Mouse (Mus musculus) kidney, postnatal 0 days (tissue): Measurements from ENCODE around the gene Clmp. TPM values are rescaled to one million over a fixed set of nuclear protein-coding genes. Genes with fewer than 3 reads are reported as not detected.

Experiments used
- ATAC-seq: fragments of 200-750 bp; cut with Nextera tagmentation; replicated peaks from 2 replicates; pipeline ENCODE4 v1.8.0; 2017; ENCODE audit warnings: low read depth, moderate number of reproducible peaks, moderate TSS enrichment, moderate library complexity; ENCODE audit not compliant: low FRiP score
- DNase-seq: peaks from one replicate; pipeline ENCODE4 v3.0.0-alpha.2; 2016; ENCODE audit warnings: low spot score
- H3K27ac ChIP-seq: fragments of 300-500 bp; sonication (generic); 2 replicates; pipeline ENCODE4 v1.5.1; 2014; ENCODE audit warnings: mild to moderate bottlenecking
- H3K27me3 ChIP-seq: fragments of 300-500 bp; sonication (generic); 2 replicates; pipeline ENCODE4 v1.6.1; 2014; ENCODE audit warnings: low read length, mixed read lengths; ENCODE audit not compliant: insufficient read depth
- H3K36me3 ChIP-seq: fragments of 300-500 bp; sonication (generic); 2 replicates; pipeline ENCODE4 v1.6.1; 2014; ENCODE audit warnings: low read length, mixed read lengths; ENCODE audit not compliant: insufficient read depth
- H3K4me1 ChIP-seq: fragments of 300-500 bp; sonication (generic); replicated peaks from 2 replicates; pipeline ENCODE4 v1.6.1; 2014; ENCODE audit warnings: antibody characterized with exemption, low read length, mixed read lengths; ENCODE audit not compliant: insufficient read depth
- H3K4me2 ChIP-seq: fragments of 300-500 bp; sonication (generic); 2 replicates; pipeline ENCODE4 v1.6.1; 2014; ENCODE audit warnings: mild to moderate bottlenecking, low read length, moderate library complexity, mixed read lengths
- H3K4me3 ChIP-seq: fragments of 300-500 bp; sonication (generic); replicated peaks from 2 replicates; pipeline ENCODE4 v1.5.1; 2014; ENCODE audit warnings: low read depth, low read length
- H3K9ac ChIP-seq: fragments of 300-500 bp; sonication (generic); 2 replicates; pipeline ENCODE4 v1.6.1; 2014; ENCODE audit warnings: low read depth, low read length
- H3K9me3 ChIP-seq: fragments of 300-500 bp; sonication (generic); replicated peaks from 2 replicates; pipeline ENCODE4 v1.6.1; 2016; ENCODE audit warnings: low read length, inconsistent platforms, mixed read lengths
- CTCF ChIP-seq: IDR thresholded peaks from 2 replicates; pipeline ENCODE4 v1.5.1; 2016; ENCODE audit warnings: antibody characterized with exemption, low read depth, mild to moderate bottlenecking, moderate library complexity
- WGBS: fragments of 180-500 bp; shearing (Covaris S2); extraction: QIAGEN DNeasy Blood & Tissue Kit; methylation state at CpG from one replicate; pipeline ENCODE4 v1.1.7; 2014; 5-methylcytosine and 5-hydroxymethylcytosine counted together
- polyA plus RNA-seq: library from polyadenylated mRNA; unstranded; fragments of >200 nt; fragmentation: Nextera tagmentation; extraction: Ambion mirVana; gene quantifications from 2 replicates; pipeline ENCODE4 v1.2.1, GENCODE M21; 2015

Gene Clmp
- polyA plus RNA-seq, 1 experiment from 2014 or later, result 23.6 TPM

DNA sequence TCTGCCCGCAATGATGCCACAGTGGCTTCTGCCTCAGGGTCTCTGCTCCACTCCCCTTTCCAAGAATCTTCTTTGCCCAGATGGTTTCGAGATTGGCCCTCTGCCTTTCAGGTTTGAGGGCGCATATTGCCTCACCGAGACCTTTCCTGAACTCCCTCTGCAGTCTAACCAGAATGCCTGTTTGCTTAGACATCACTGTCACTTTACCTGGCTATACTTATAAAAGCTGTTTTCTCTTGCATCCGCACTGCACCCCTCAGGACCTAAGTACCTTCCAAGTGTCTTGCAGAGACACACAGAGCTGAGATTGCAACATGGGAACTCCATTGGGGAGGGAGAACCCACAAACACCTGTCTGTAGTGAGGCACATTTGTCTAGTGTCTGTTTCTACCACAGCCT is 14.5 kb downstream of the Clmp start:
- H3K4me2 ChIP-seq, result no peak overlapping the region
- no peak for TF ChIP-seq CTCF
- DNase-seq, result no peak
- H3K27ac ChIP-seq, result no peak overlapping the region
- H3K27me3 ChIP-seq, result no peaks in the 10 kb centered on the region
- H3K9ac ChIP-seq, result no peak overlapping the region
- no peaks in the 10 kb centered on the region for H3K36me3 ChIP-seq
- H3K4me1 ChIP-seq, result no peaks in the 10 kb centered on the region
- no peak for ATAC-seq
- no peaks in the 10 kb centered on the region for H3K9me3 ChIP-seq
- H3K4me3 ChIP-seq, result no peak overlapping the region
- WGBS, result 94% methylated on average over 5 of the region's 5 CpGs

DNA sequence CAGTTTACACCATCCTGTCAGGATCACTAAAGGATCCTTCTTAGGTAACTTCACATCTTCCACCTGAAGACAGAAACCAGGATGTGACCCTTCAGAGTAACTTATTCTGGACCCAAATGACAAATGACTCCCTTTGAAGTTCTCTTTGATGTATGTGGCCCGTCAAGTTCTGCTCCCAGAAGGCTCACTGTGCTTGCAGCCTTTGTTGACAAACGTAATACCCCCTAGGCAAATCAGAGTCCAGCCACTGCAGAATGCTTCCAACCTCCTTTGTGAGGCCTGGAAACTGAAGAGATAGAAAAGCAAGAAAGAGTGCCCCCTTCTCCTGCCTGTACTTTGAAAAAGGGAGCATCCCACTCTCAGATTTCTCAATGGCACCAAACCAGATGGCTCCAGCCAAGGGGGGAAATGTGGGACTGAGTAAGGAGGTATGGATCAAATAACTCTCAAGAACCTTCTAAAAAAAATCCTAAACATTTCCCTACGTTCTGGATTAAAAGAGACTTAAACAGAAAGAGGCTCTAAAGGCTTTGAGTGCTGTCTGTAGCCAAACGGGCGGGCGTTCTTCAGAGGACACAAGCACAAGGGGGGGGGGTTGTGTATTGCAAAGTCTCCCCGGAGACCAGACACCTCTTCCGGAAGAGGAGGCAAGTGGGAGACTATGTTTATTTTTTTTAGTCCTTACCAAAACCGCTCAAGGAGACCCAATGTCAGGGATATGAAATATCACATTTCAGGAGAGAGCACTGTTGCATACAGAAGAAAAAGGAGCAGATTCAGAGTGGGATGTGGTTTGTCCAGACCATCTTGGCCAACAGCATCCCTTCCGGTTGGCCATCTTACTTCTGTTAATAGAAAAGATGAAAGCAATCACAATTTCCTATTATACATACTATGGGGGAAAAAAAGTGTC is 18.9 kb downstream of the Clmp start:
- 15% methylated on average over 10 of the region's 10 CpGs for WGBS
- ATAC-seq, result no peak; the same call in 1 of the 2 replicates
- no peak overlapping the region for H3K9ac ChIP-seq

DNA sequence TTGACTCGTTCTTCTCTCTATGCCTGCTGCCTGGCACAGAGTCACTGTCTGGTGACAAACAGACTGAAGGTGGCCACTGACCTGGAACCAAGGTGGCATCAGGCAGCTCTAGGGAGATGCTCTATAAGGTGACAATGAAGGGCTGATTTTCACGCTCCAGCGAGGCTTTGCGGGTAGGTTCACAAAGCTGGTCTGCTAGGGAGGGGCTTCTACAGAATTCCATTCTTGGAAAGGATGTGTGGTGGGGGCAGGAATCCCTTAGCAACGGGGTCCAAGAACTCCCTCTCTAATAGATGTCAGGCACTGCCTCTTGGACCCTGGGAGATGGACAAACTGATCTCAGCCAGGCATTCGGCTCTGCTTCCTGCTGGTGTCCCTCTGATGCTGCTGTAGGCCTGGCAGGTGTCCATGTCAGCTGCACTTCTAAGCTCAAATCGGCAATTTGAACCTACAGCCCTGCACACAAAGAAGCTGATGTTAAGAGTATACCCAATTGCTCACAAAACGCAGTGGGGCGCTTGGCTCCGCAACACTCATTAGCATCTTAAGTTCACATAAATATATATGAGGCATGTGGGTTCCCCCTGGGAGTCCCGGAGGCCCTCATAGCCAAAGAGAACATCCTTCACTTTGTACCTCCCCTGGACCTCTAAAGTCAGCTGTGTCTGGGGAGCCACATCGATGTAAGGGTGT is 22.8 kb downstream of the Clmp start:
- DNase-seq, result peak; percentile 53
- TF ChIP-seq CTCF, result no peak
- Histone ChIP-seq H3K36me3 (no peaks in the 10 kb centered on the region), H3K4me2 (no peak overlapping the region), H3K27me3 (no peaks in the 10 kb centered on the region), H3K4me3 (no peak overlapping the region), H3K4me1 (peaks cover 10% of the 10 kb centered on the region), H3K9me3 (no peaks in the 10 kb centered on the region), H3K9ac (no peak overlapping the region), H3K27ac (peak overlapping the region; percentile 36; the same call in 1 of the 2 replicates)
- ATAC-seq, result peak; percentile 57; the same call in 1 of the 2 replicates
- 33% methylated on average over 12 of the region's 12 CpGs for WGBS

More for the DNA sequence above, 18.9 kb downstream of the Clmp start:
- Histone ChIP-seq H3K27ac (no peak overlapping the region), H3K9me3 (no peaks in the 10 kb centered on the region), H3K4me2 (no peak overlapping the region), H3K27me3 (no peaks in the 10 kb centered on the region), H3K4me3 (no peak overlapping the region), H3K4me1 (peaks cover 10% of the 10 kb centered on the region), H3K36me3 (no peaks in the 10 kb centered on the region)
- no peak for TF ChIP-seq CTCF
- peak; percentile 79 for DNase-seq

DNA sequence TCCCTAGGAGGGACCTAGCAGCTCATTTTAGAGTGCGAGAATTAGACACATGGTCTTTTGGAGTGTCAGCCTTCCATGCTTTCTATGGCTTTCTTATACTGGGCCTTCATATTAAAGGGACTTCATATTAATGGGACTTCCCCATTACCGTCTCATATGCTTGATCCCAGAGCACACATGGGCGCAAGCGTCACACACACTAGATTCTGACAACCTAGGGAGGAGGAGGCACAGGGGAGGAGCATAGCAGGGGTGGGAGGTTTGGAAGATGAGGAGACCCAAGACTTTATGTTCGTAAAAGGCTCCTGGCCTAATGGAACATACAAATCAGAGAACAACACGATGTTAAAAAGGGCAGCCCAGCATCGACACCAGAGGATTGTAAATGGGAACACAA is 23.4 kb downstream of the Clmp start:
- Histone ChIP-seq H3K4me1 (peaks cover 10% of the 10 kb centered on the region), H3K27ac (no peak overlapping the region), H3K9ac (no peak overlapping the region), H3K36me3 (no peaks in the 10 kb centered on the region), H3K4me3 (no peak overlapping the region), H3K27me3 (no peaks in the 10 kb centered on the region), H3K4me2 (no peak overlapping the region), H3K9me3 (no peaks in the 10 kb centered on the region)
- TF ChIP-seq CTCF, result no peak
- no peak for DNase-seq
- 57% methylated on average over 7 of the region's 7 CpGs for WGBS
- no peak for ATAC-seq

DNA sequence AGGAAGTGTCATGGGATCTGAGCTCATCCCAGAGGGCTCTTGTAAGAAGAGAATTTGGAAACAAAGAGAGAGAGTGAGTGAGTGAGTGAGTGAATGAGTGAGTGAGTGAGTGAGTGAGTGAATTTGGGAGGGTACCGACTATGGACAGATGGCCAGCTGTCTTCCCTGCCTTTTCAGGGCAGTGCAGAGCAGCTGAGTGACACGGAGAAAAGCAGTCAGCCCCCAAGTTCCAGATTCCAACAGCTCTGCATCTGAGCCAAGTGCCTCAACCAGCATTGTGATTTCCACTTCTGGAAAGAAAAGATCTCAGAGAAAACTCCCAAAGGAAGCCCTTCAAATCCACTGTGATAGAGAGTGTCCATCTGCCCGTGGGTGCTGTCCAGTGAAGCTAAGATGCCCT is 23.8 kb downstream of the Clmp start:
- DNase-seq, result no peak
- no peak overlapping the region for H3K4me2 ChIP-seq
- H3K4me3 ChIP-seq, result no peak overlapping the region
- H3K36me3 ChIP-seq, result no peaks in the 10 kb centered on the region
- whole genome bisulfite sequencing, result 35% methylated on average over 3 of the region's 3 CpGs
- no peaks in the 10 kb centered on the region for H3K27me3 ChIP-seq
- H3K9ac ChIP-seq, result no peak overlapping the region
- H3K4me1 ChIP-seq, result peaks cover 10% of the 10 kb centered on the region
- TF ChIP-seq CTCF, result no peak
- no peaks in the 10 kb centered on the region for H3K9me3 ChIP-seq
- no peak for ATAC-seq
- no peak overlapping the region for H3K27ac ChIP-seq

DNA sequence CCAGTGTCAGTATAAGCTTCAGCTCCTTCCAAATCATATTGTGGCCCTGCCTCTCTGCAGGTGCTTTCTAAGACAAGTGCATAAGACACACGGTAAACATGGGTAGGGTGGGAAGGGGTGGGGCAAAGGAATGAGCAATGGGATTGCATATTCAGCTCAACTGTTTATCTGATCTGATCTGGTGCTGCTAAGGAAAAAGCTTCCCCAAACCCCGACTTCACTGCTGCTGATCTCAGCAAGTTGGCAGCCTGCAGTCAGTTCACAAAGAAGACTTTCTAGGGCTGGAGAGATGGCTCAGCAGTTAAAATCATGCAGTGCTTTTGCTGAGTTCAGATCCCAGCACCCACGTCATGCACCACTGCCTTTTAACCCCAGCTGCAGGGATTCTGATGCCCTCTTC is 24.2 kb downstream of the Clmp start:
- no peak overlapping the region for H3K9ac ChIP-seq
- no peaks in the 10 kb centered on the region for H3K36me3 ChIP-seq
- no peaks in the 10 kb centered on the region for H3K9me3 ChIP-seq
- TF ChIP-seq CTCF, result no peak; the same call in 1 of the 2 replicates
- H3K27me3 ChIP-seq, result no peaks in the 10 kb centered on the region
- H3K4me3 ChIP-seq, result no peak overlapping the region
- DNase-seq (no peak), ATAC-seq (no peak)
- no peak overlapping the region for H3K27ac ChIP-seq
- 55% methylated on average over 3 of the region's 3 CpGs for WGBS
- peaks cover 10% of the 10 kb centered on the region for H3K4me1 ChIP-seq
- H3K4me2 ChIP-seq, result no peak overlapping the region
